Mouse (Mus musculus): ENCODE measurements at regions not wholly inside any gene's neighbourhood (a gene's known extent, or its start where the extent isn't known, plus 50 kb on each side); places are given as distances from the start of the nearest gene placed in this dataset.

GRCm38 (mm10) chr7:142835319-142835718 is 92.1 kb upstream of the Ins2 start:
- no peak for DNase-seq (ENCODE audit: low spot score in 2 of 2)

- DNase-seq (ENCODE audit: low spot score in 2 of 2) = no peak
These were observed 87.9 kb upstream of the Ins2 start for GRCm38 (mm10) chr7:142830969-142831673.

- DNase-seq (ENCODE audit: low spot score in 2 of 2) = no peak
These were observed 67.5 kb upstream of the Ins2 start for GRCm38 (mm10) chr7:142810711-142811110.

- DNase-seq (ENCODE audit: low spot score in 2 of 2) = peak; percentile 10 to 12
These were observed 56.2 kb upstream of the Ins2 start for GRCm38 (mm10) chr7:142799424-142799823.

GRCm38 (mm10) chr7:142794481-142794880 is 51.3 kb upstream of the Ins2 start:
- DNase-seq (ENCODE audit: low spot score in 2 of 2) = no peak

Measured in adrenal gland, postnatal 4 days (tissue).